Mouse (Mus musculus): ENCODE measurements around the gene Tmem52. TPM values are rescaled to one million over a fixed set of nuclear protein-coding genes. Genes with fewer than 3 reads are reported as not detected.

The Tmem52 gene
- polyA plus RNA-seq, 1 experiment from 2014 or later, result 0.44 TPM

- 23% methylated on average over 28 of the region's 28 CpGs for WGBS
- Histone ChIP-seq H3K27me3 (replicated peaks) (no peaks in the 10 kb centered on the region), H3K27ac (no peak overlapping the region), H3K4me2 (0 out of 2 replicates have a peak overlapping the region, but pooled peaks have one; percentile 19), H3K36me3 (replicated peaks) (no peaks in the 10 kb centered on the region), H3K9ac (no peak overlapping the region), H3K4me1 (no peaks in the 10 kb centered on the region), H3K9me3 (no peaks in the 10 kb centered on the region), H3K4me3 (no peak overlapping the region)
- peak; percentile 58; the same call in 1 of the 2 replicates for ATAC-seq (replicated peaks)
Measured at GRCm38 (mm10) chr4:155481381-155482124, 12.6 kb downstream of the Tmem52 start.

GRCm38 (mm10) chr4:155482125-155482480, 13.2 kb downstream of the Tmem52 start:
- Histone ChIP-seq H3K4me1 (no peaks in the 10 kb centered on the region), H3K4me3 (no peak overlapping the region), H3K9me3 (no peaks in the 10 kb centered on the region), H3K4me2 (no peak overlapping the region), H3K36me3 (replicated peaks) (no peaks in the 10 kb centered on the region), H3K27ac (no peak overlapping the region), H3K27me3 (replicated peaks) (no peaks in the 10 kb centered on the region), H3K9ac (no peak overlapping the region)
- WGBS, result 93% methylated on average over 6 of the region's 6 CpGs
- no peak for ATAC-seq (replicated peaks)

GRCm38 (mm10) chr4:155482733-155483540, 14.0 kb downstream of the Tmem52 start:
- Histone ChIP-seq H3K9me3 (no peaks in the 10 kb centered on the region), H3K4me3 (no peak overlapping the region), H3K4me1 (peaks cover 3% of the 10 kb centered on the region; the same call in 1 of the 2 replicates), H3K9ac (no peak overlapping the region), H3K4me2 (no peak overlapping the region), H3K27ac (no peak overlapping the region), H3K27me3 (replicated peaks) (no peaks in the 10 kb centered on the region), H3K36me3 (replicated peaks) (no peaks in the 10 kb centered on the region)
- ATAC-seq (replicated peaks), result no peak
- 65% methylated on average over 8 of the region's 8 CpGs for WGBS

- 87% methylated on average over 3 of the region's 3 CpGs for WGBS
- Histone ChIP-seq H3K4me1 (peaks cover 21% of the 10 kb centered on the region), H3K36me3 (replicated peaks) (no peaks in the 10 kb centered on the region), H3K27ac (no peak overlapping the region), H3K4me3 (no peak overlapping the region), H3K9me3 (no peaks in the 10 kb centered on the region), H3K9ac (no peak overlapping the region), H3K27me3 (replicated peaks) (no peaks in the 10 kb centered on the region), H3K4me2 (no peak overlapping the region)
- ATAC-seq (replicated peaks), result no peak
Measured at GRCm38 (mm10) chr4:155485521-155485920, 16.6 kb downstream of the Tmem52 start.

- WGBS, result 50% methylated on average over 3 of the region's 3 CpGs
Measured at GRCm38 (mm10) chr4:155487746-155488145, 18.8 kb downstream of the Tmem52 start.

GRCm38 (mm10) chr4:155488232-155489025, 19.5 kb downstream of the Tmem52 start:
- Histone ChIP-seq H3K4me2 (no peak overlapping the region), H3K36me3 (replicated peaks) (no peaks in the 10 kb centered on the region), H3K4me1 (peaks cover 31% of the 10 kb centered on the region), H3K9ac (no peak overlapping the region), H3K27me3 (replicated peaks) (no peaks in the 10 kb centered on the region), H3K4me3 (no peak overlapping the region), H3K27ac (peak overlapping the region; percentile 55), H3K9me3 (no peaks in the 10 kb centered on the region)
- WGBS, result 74% methylated on average over 8 of the region's 8 CpGs
- no peak for ATAC-seq (replicated peaks)

More at GRCm38 (mm10) chr4:155487746-155488145, 18.8 kb downstream of the Tmem52 start:
- no peak overlapping the region for H3K4me2 ChIP-seq
- H3K4me1 ChIP-seq, result peaks cover 25% of the 10 kb centered on the region
- peak overlapping the region; percentile 55 for H3K27ac ChIP-seq
- H3K9ac ChIP-seq, result no peak overlapping the region
- no peaks in the 10 kb centered on the region for H3K27me3 ChIP-seq (replicated peaks)
- H3K4me3 ChIP-seq, result no peak overlapping the region
- H3K36me3 ChIP-seq (replicated peaks), result no peaks in the 10 kb centered on the region
- no peak for ATAC-seq (replicated peaks)
- H3K9me3 ChIP-seq, result no peaks in the 10 kb centered on the region

GRCm38 (mm10) chr4:155489101-155489970, 20.4 kb downstream of the Tmem52 start:
- Histone ChIP-seq H3K9ac (no peak overlapping the region), H3K4me3 (no peak overlapping the region), H3K4me2 (no peak overlapping the region), H3K27ac (no peak overlapping the region), H3K36me3 (replicated peaks) (no peaks in the 10 kb centered on the region), H3K27me3 (replicated peaks) (no peaks in the 10 kb centered on the region), H3K4me1 (peaks cover 40% of the 10 kb centered on the region), H3K9me3 (no peaks in the 10 kb centered on the region)
- WGBS, result 84% methylated on average over 9 of the region's 9 CpGs
- ATAC-seq (replicated peaks), result no peak

GRCm38 (mm10) chr4:155490456-155490855, 21.5 kb downstream of the Tmem52 start:
- Histone ChIP-seq H3K4me1 (peaks cover 52% of the 10 kb centered on the region), H3K4me2 (peak overlapping the region; percentile 73), H3K36me3 (replicated peaks) (no peaks in the 10 kb centered on the region), H3K9ac (peak overlapping the region; percentile 78), H3K4me3 (peak overlapping the region; percentile 79), H3K27me3 (replicated peaks) (no peaks in the 10 kb centered on the region), H3K9me3 (no peaks in the 10 kb centered on the region), H3K27ac (peak overlapping the region; percentile 92)
- 22% methylated on average over 5 of the region's 5 CpGs for WGBS
- ATAC-seq (replicated peaks), result 0 out of 2 replicates have a peak, but pooled peaks have one; percentile 10

- Histone ChIP-seq H3K9ac (peak within 1 kb of the TSS; percentile 97), H3K4me2 (peak within 1 kb of the TSS; percentile 73), H3K4me3 (peak within 1 kb of the TSS; percentile 79), H3K4me1 (peaks cover 57% of the 10 kb centered on the region), H3K9me3 (no peaks in the 10 kb centered on the region), H3K27ac (peak within 1 kb of the TSS; percentile 92), H3K27me3 (replicated peaks) (no peaks in the 10 kb centered on the region), H3K36me3 (replicated peaks) (no peaks in the 10 kb centered on the region)
- WGBS, result under 1% methylated on average over 46 of the region's 60 CpGs
- ATAC-seq (replicated peaks), result peak; percentile 80
Measured at GRCm38 (mm10) chr4:155490990-155491504, 22.1 kb downstream of the Tmem52 start, which contains the start of gene Gnb1. Gene Gnb1, plus strand, starts transcription at chr4:155491361.

GRCm38 (mm10) chr4:155491529-155492130, 22.7 kb downstream of the Tmem52 start:
- no peaks in the 10 kb centered on the region for H3K9me3 ChIP-seq
- peak; percentile 68 for ATAC-seq (replicated peaks)
- under 1% methylated on average over 52 of the region's 54 CpGs for WGBS
- peak overlapping the region; percentile 97 for H3K9ac ChIP-seq
- peaks cover 60% of the 10 kb centered on the region for H3K4me1 ChIP-seq
- H3K36me3 ChIP-seq (replicated peaks), result no peaks in the 10 kb centered on the region
- H3K27me3 ChIP-seq (replicated peaks), result no peaks in the 10 kb centered on the region
- peak overlapping the region; percentile 79 for H3K4me3 ChIP-seq
- H3K4me2 ChIP-seq, result peak overlapping the region; percentile 73
- H3K27ac ChIP-seq, result peak overlapping the region; percentile 92
